Mouse (Mus musculus): ENCODE measurements around the gene Prtn3. TPM values are rescaled to one million over a fixed set of nuclear protein-coding genes. Genes with fewer than 3 reads are reported as not detected.

Gene Prtn3
- polyA plus RNA-seq, 1 experiment from 2014 or later = 3.7 TPM

DNA sequence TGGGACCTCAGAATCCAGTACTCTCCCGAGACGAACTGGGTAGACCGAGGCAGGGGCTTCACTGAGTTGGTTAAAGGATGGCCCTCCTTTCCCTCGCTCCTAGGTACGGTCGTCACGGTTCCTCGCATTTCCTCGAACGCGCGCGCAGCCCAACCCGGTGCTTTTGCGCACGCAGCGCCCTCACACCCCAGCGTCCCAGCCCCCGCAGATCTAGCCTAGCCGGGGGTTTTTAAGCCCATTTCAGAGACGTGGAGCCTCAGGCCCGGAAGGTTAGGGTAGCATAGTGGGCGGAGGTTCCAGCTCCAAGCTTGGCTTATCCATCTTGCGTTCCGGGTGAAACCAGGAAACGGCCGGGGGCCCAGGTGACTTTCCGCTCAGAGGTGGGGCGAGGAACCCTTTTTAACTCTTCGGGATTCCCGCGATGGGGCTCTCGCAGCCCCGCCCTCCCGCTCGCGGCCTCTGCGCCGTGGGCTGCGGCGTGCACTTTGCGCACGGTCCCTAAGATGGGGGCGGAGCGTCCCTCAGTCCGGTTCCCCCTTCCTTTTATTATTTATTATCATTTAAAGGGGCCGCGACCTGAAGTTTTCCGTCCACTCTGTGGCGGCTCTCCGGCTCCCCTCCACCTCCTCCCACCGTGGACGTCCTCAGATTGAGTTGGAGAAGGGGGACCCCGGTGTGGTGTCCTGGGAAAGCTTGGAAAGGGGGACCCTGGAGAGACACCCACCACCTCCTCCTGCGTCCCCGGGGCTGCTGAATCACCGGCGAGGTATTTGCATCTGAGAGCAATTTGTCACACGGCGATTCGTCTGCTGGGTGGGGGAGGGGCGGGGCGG, 52.4 kb downstream of the Prtn3 start, which contains the start of gene Arid3a:
Arid3a (plus strand) TSS at position 553 of the 833 bp plus-strand sequence.
- peak within 1 kb of the TSS; percentile 97 for H3K9ac ChIP-seq
- peaks cover 12% of the 10 kb centered on the region for H3K36me3 ChIP-seq
- peaks cover 18% of the 10 kb centered on the region for H3K27me3 ChIP-seq (replicated peaks)
- H3K9me3 ChIP-seq = no peaks in the 10 kb centered on the region
- peak within 1 kb of the TSS; percentile 92 for H3K4me2 ChIP-seq (replicated peaks)
- H3K27ac ChIP-seq = peak within 1 kb of the TSS; percentile 96
- peak within 1 kb of the TSS; percentile 98 for H3K4me3 ChIP-seq (replicated peaks)
- H3K4me1 ChIP-seq (replicated peaks) = peaks cover 40% of the 10 kb centered on the region
- under 1% methylated on average over 63 of the region's 63 CpGs for WGBS
- peak; percentile 86 for ATAC-seq

DNA sequence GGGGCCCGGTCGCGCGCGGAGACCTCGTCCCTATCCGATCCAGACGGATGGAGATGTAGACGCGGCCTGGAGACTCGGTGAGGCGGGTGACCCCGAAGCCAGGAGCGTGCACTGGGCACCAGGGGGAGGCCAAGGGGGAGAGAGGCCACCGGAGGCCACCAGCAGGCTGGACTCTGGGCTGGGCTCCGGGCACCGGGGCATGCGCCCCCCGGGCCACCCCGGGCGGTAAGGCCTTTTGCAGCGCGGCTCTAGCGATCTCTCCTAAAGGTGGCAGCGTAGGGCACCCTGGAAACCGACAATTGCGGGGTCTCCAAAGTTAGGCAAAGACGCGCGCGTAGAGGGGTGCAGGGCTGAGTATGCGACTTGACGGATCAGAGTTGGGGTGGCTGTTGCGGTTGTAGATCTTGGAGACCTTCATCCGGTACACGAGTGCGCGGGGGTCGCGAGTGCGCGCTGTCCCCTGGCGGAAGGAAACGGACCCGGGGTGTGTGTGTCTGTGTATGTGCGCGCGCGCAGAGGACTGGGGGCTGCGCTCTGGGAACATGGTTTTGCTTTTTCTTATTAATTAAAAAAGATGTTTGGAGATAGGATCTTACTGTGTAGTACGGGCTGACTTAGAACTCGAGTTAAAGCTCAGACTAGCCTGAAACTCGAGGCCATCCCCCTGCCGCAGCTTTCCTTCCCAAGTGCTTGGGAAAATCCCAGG, 53.2 kb downstream of the Prtn3 start:
- Histone ChIP-seq H3K9me3 (no peaks in the 10 kb centered on the region), H3K9ac (peak overlapping the region; percentile 97), H3K4me3 (replicated peaks) (peak overlapping the region; percentile 98), H3K27me3 (replicated peaks) (peaks cover 10% of the 10 kb centered on the region), H3K4me1 (replicated peaks) (peaks cover 46% of the 10 kb centered on the region), H3K36me3 (peaks cover 20% of the 10 kb centered on the region), H3K27ac (peak overlapping the region; percentile 96), H3K4me2 (replicated peaks) (peak overlapping the region; percentile 92)
- under 1% methylated on average over 54 of the region's 54 CpGs for WGBS
- peak; percentile 36 for ATAC-seq

DNA sequence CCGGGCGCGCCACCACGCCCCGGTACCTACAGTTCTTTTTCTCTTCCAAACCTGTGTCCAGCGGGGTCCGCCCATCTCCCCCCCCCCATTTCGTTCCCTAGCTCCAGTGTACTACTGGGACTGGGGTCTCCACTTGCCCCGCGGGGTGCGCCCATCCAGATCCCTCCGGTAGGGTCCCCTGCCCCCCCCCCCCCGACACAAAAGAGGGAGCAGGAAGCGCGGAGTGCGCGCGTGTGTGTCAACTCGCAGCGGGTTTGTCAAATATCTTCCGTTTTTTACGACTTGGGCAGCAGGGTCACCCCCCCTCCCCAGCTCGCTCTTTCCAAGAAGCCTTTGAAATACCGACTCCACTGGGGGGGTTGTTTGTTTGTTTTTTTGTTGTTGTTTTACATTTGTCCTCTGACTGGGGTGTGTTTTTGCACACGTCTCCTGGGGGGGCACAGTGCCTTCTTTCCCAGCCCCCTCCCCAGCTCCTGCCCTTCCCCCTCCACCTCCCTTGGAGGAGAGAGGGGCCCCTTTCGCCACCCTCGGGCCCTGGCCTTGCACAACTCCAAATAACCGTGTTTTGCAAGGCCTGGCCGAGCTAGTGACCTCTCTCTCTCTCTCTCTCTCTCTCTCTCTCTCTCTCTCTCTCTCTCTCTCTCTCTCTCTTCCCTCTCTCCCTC, 53.9 kb downstream of the Prtn3 start:
- Histone ChIP-seq H3K4me3 (replicated peaks) (peak overlapping the region; percentile 98), H3K27ac (peak overlapping the region; percentile 96), H3K27me3 (replicated peaks) (peaks cover 3% of the 10 kb centered on the region; the same call in 1 of the 2 replicates), H3K9ac (peak overlapping the region; percentile 97), H3K4me2 (replicated peaks) (peak overlapping the region; percentile 92), H3K4me1 (replicated peaks) (peaks cover 53% of the 10 kb centered on the region), H3K9me3 (no peaks in the 10 kb centered on the region), H3K36me3 (peaks cover 21% of the 10 kb centered on the region)
- WGBS = 1% methylated on average over 29 of the region's 29 CpGs
- ATAC-seq = peak; percentile 2; the same call in 1 of the 2 replicates

DNA sequence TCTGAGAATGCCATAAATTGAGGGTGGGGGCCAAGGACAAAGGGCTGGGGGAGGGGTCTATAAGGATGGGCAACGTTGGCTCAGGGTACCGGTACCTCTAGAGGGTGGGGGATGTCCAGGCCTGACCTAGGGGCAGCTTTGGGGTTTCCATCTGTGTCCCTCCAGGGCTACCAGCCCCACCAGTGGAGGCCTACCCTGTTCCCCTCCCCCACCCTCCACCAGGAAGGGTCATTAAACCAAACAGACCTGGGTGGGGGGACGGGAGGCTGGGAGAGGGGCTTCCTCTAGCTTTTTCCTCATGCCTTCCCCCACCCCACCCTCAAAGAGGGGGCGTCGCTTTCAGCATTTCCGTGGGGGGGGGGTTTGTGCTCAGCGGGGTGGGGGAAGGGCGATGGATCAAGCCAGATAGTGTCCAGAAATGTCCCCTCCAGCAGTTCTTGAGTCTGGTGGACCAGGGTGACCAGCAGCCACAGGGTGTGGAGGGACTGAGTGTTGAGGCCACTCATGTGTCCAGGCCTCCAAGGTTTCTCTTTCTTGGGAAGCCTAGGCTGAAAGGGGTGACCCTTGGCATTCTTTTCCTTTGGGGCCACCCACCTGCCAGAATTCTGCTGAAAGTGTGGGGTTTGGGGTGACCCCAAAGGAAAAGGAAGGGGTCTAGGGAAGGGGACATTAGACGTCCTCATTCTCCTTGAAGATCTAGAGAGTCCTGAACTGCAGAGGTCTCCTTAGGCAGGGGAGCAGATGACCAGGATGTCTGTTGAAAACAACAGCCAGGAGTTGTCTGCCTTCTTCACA, 54.8 kb downstream of the Prtn3 start:
- Histone ChIP-seq H3K4me1 (replicated peaks) (peaks cover 62% of the 10 kb centered on the region), H3K27ac (peak overlapping the region; percentile 66), H3K36me3 (peaks cover 21% of the 10 kb centered on the region), H3K9ac (peak overlapping the region; percentile 36), H3K27me3 (replicated peaks) (no peaks in the 10 kb centered on the region), H3K4me2 (replicated peaks) (peak overlapping the region; percentile 92), H3K9me3 (no peaks in the 10 kb centered on the region), H3K4me3 (replicated peaks) (peak overlapping the region; percentile 98)
- WGBS = 14% methylated on average over 9 of the region's 9 CpGs
- no peak for ATAC-seq

DNA sequence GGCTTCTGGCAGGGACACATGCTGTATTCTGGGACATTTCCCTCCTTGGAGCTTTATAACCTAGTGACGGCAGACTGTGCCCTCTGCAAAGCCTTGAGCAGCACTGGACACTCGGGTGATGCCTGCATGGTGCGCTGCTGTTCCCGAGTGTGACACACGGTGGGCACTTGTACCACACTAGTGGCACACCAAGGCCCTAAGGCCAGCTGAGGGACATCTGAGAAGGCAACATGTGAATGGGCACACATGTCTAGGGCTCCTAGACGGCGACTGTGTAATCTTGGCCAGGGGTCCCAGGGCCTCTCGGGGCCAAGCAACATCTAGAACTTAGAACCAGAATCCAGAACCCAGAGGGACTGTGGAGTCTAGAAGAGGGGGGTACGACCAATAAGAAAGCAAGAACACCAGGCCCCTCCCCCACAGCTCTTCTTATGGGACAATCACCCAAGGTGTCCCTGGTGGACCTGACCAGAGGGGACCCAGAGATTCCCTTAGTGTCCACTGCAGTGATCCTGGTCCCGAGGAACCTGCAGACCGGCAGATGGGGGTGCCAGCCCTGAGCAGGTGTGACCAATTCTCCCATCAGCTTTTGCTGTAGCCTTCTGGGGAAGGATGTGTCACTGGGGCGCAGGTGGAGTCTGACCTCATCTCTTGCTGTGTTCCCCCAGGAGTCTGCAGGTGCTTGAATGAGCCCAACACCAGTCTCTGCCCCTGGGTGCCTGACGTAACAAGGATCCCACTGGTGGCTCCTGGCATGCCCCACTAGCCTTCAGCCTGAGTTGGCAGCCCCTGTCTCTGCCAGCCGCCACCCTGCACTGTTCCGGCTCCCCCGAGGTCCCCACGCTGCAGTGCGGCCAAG, 55.9 kb downstream of the Prtn3 start:
- no peak overlapping the region for H3K27ac ChIP-seq
- peaks cover 66% of the 10 kb centered on the region for H3K4me1 ChIP-seq (replicated peaks)
- no peak overlapping the region for H3K9ac ChIP-seq
- 84% methylated on average over 18 of the region's 18 CpGs for WGBS
- no peak for ATAC-seq
- H3K27me3 ChIP-seq (replicated peaks) = no peaks in the 10 kb centered on the region
- H3K4me3 ChIP-seq (replicated peaks) = 0 out of 2 replicates have a peak overlapping the region, but pooled peaks have one; percentile 2
- peak overlapping the region; percentile 92 for H3K4me2 ChIP-seq (replicated peaks)
- H3K9me3 ChIP-seq = no peaks in the 10 kb centered on the region
- peaks cover 22% of the 10 kb centered on the region for H3K36me3 ChIP-seq

DNA sequence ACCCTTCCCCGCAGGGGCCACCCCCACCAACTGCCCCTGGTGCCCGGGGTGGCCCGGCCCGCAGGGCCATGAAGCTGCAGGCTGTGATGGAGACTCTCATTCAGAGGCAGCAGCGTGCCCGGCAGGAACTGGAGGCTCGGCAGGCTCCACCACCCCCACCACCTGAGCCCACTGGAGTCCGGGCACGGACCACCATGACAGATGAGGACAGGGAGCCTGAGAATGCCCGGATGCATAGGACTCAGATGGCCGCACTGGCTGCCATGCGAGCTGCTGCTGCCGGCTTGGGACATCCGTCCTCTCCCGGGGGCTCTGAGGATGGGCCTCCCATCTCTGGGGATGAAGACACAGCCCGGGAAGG, 56.5 kb downstream of the Prtn3 start:
- H3K9me3 ChIP-seq = no peaks in the 10 kb centered on the region
- no peak overlapping the region for H3K4me3 ChIP-seq (replicated peaks)
- peaks cover 26% of the 10 kb centered on the region for H3K36me3 ChIP-seq
- H3K9ac ChIP-seq = no peak overlapping the region
- H3K27ac ChIP-seq = no peak overlapping the region
- H3K4me2 ChIP-seq (replicated peaks) = no peak overlapping the region
- 89% methylated on average over 16 of the region's 16 CpGs for WGBS
- no peaks in the 10 kb centered on the region for H3K27me3 ChIP-seq (replicated peaks)
- H3K4me1 ChIP-seq (replicated peaks) = peaks cover 68% of the 10 kb centered on the region
- ATAC-seq = no peak

DNA sequence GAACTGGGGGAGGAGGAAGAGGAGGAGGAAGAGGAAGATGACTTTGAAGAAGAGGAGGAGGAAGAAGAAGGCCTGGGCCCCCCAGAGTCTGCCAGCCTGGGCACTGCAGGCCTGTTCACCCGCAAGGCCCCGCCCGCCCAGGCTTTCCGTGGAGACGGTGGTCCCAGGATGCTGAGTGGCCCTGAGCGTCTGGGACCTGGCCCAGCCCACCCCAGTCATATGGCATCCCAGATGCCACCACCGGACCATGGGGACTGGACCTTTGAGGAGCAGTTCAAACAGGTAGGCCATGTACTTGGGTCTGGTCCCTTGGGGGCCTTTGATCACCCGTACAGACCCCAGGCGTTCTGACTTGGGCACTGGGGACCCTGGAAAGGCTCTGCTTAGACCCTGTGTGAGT, 57.5 kb downstream of the Prtn3 start:
- no peak for ATAC-seq
- Histone ChIP-seq H3K27me3 (replicated peaks) (no peaks in the 10 kb centered on the region), H3K9ac (peak overlapping the region; percentile 5; the same call in 1 of the 2 replicates), H3K4me2 (replicated peaks) (no peak overlapping the region), H3K9me3 (no peaks in the 10 kb centered on the region), H3K27ac (no peak overlapping the region), H3K36me3 (peaks cover 28% of the 10 kb centered on the region), H3K4me3 (replicated peaks) (no peak overlapping the region), H3K4me1 (replicated peaks) (peaks cover 70% of the 10 kb centered on the region)
- WGBS = 86% methylated on average over 9 of the region's 9 CpGs

DNA sequence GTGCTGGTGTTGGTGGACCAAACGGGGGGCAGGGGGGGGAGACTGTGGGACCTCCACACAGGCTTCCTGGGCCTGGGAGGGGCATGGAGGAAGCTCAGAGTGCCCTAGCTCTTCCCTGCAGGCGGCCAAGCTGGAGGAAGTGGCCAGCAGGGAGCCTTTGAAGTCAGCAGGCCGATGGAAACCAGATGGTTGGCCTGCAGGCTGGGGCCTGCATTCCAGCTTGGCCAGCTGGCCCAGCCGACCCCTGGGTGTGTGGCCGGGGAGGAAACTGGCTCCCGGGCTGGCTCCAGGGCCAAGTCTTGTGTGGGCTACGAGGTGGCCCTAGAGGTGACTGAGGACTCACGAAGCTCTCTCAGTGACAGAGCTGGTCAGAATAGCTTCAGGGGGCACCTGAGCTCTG, 58.5 kb downstream of the Prtn3 start:
- Histone ChIP-seq H3K27ac (peak overlapping the region; percentile 67), H3K9ac (peak overlapping the region; percentile 18; the same call in 1 of the 2 replicates), H3K27me3 (replicated peaks) (no peaks in the 10 kb centered on the region), H3K4me3 (replicated peaks) (no peak overlapping the region), H3K9me3 (no peaks in the 10 kb centered on the region), H3K36me3 (peaks cover 29% of the 10 kb centered on the region), H3K4me2 (replicated peaks) (0 out of 2 replicates have a peak overlapping the region, but pooled peaks have one; percentile 24), H3K4me1 (replicated peaks) (peaks cover 78% of the 10 kb centered on the region)
- WGBS = 22% methylated on average over 8 of the region's 8 CpGs
- no peak for ATAC-seq

Other genes starting within 250 kb of the Prtn3 start
- 7.6 and 8.2 TPM in 2 replicates for gene Shc2, start 236.6 kb upstream of the Prtn3 start, polyA plus RNA-seq (2015; fragmentation: Nextera tagmentation; extraction: Ambion mirVana)
- not detected in 2 replicates for gene Odf3l2, start 228.7 kb upstream of the Prtn3 start, polyA plus RNA-seq (2015; fragmentation: Nextera tagmentation; extraction: Ambion mirVana)
- 23.6 and 28.6 TPM in 2 replicates for gene Madcam1, start 209.9 kb upstream of the Prtn3 start, polyA plus RNA-seq (2015; fragmentation: Nextera tagmentation; extraction: Ambion mirVana)
- 62.8 and 63.0 TPM in 2 replicates for gene Tpgs1, start 205.1 kb upstream of the Prtn3 start, polyA plus RNA-seq (2015; fragmentation: Nextera tagmentation; extraction: Ambion mirVana)
- 137 and 144 TPM in 2 replicates for gene Cdc34, start 192.3 kb upstream of the Prtn3 start, polyA plus RNA-seq (2015; fragmentation: Nextera tagmentation; extraction: Ambion mirVana)
- 0.52 and 0.76 TPM in 2 replicates for gene Gzmm, start 185.5 kb upstream of the Prtn3 start, polyA plus RNA-seq (2015; fragmentation: Nextera tagmentation; extraction: Ambion mirVana)
- gene Bsg, start 170.0 kb upstream of the Prtn3 start, polyA plus RNA-seq (2015; fragmentation: Nextera tagmentation; extraction: Ambion mirVana) = 1,119 and 1,131 TPM in 2 replicates
- gene Hcn2, start 157.8 kb upstream of the Prtn3 start, polyA plus RNA-seq (2015; fragmentation: Nextera tagmentation; extraction: Ambion mirVana) = 0.18 and 0.23 TPM in 2 replicates
- gene Polrmt, start 127.9 kb upstream of the Prtn3 start, polyA plus RNA-seq (2015; fragmentation: Nextera tagmentation; extraction: Ambion mirVana) = 37.8 and 45.5 TPM in 2 replicates
- gene Fgf22, start 119.4 kb upstream of the Prtn3 start, polyA plus RNA-seq (2015; fragmentation: Nextera tagmentation; extraction: Ambion mirVana) = 0.09 and 0.28 TPM in 2 replicates
- gene Rnf126, start 107.5 kb upstream of the Prtn3 start, polyA plus RNA-seq (2015; fragmentation: Nextera tagmentation; extraction: Ambion mirVana) = 89.8 and 91.6 TPM in 2 replicates
- 14.0 and 16.1 TPM in 2 replicates for gene Fstl3, start 97.2 kb upstream of the Prtn3 start, polyA plus RNA-seq (2015; fragmentation: Nextera tagmentation; extraction: Ambion mirVana)
- 0.09 TPM in 1 of 2 replicates, not detected in the other for gene Prss57, start 83.5 kb upstream of the Prtn3 start, polyA plus RNA-seq (2015; fragmentation: Nextera tagmentation; extraction: Ambion mirVana)
- gene Palm, start 80.9 kb upstream of the Prtn3 start, polyA plus RNA-seq (2015; fragmentation: Nextera tagmentation; extraction: Ambion mirVana) = 48.1 and 48.5 TPM in 2 replicates
- gene Misp, start 53.5 kb upstream of the Prtn3 start, polyA plus RNA-seq (2015; fragmentation: Nextera tagmentation; extraction: Ambion mirVana) = 141 and 154 TPM in 2 replicates
- 307 and 314 TPM in 2 replicates for gene Ptbp1, start 20.0 kb upstream of the Prtn3 start, polyA plus RNA-seq (2015; fragmentation: Nextera tagmentation; extraction: Ambion mirVana)
- gene Plppr3, start 158 bp downstream of the Prtn3 start, polyA plus RNA-seq (2015; fragmentation: Nextera tagmentation; extraction: Ambion mirVana) = 31.3 and 32.7 TPM in 2 replicates
- gene Elane, start 11.8 kb downstream of the Prtn3 start, polyA plus RNA-seq (2015; fragmentation: Nextera tagmentation; extraction: Ambion mirVana) = 1.1 and 2.6 TPM in 2 replicates
- not detected in 2 replicates for gene Cfd, start 16.4 kb downstream of the Prtn3 start, polyA plus RNA-seq (2015; fragmentation: Nextera tagmentation; extraction: Ambion mirVana)
- 37.3 and 39.8 TPM in 2 replicates for gene Med16, start 34.4 kb downstream of the Prtn3 start, polyA plus RNA-seq (2015; fragmentation: Nextera tagmentation; extraction: Ambion mirVana)
- 17.7 TPM in 1 of 2 replicates, not detected in the other for gene Gm26602, start 36.4 kb downstream of the Prtn3 start, polyA plus RNA-seq (2015; fragmentation: Nextera tagmentation; extraction: Ambion mirVana)
- 0.52 and 1.1 TPM in 2 replicates for gene Kiss1r, start 42.5 kb downstream of the Prtn3 start, polyA plus RNA-seq (2015; fragmentation: Nextera tagmentation; extraction: Ambion mirVana)
- 108 and 116 TPM in 2 replicates for gene R3hdm4, start 46.7 kb downstream of the Prtn3 start, polyA plus RNA-seq (2015; fragmentation: Nextera tagmentation; extraction: Ambion mirVana)
- gene Arid3a, start 52.6 kb downstream of the Prtn3 start, polyA plus RNA-seq (2015; fragmentation: Nextera tagmentation; extraction: Ambion mirVana) = 18.7 and 19.0 TPM in 2 replicates
- 90.3 and 94.8 TPM in 2 replicates for gene Wdr18, start 85.7 kb downstream of the Prtn3 start, polyA plus RNA-seq (2015; fragmentation: Nextera tagmentation; extraction: Ambion mirVana)
- 0.11 TPM in 2 replicates for gene Grin3b, start 96.2 kb downstream of the Prtn3 start, polyA plus RNA-seq (2015; fragmentation: Nextera tagmentation; extraction: Ambion mirVana)
- 18.1 and 19.6 TPM in 2 replicates for gene Tmem259, start 109.9 kb downstream of the Prtn3 start, polyA plus RNA-seq (2015; fragmentation: Nextera tagmentation; extraction: Ambion mirVana)
- 239 and 242 TPM in 2 replicates for gene Cnn2, start 114.1 kb downstream of the Prtn3 start, polyA plus RNA-seq (2015; fragmentation: Nextera tagmentation; extraction: Ambion mirVana)
- gene Abca7, start 122.0 kb downstream of the Prtn3 start, polyA plus RNA-seq (2015; fragmentation: Nextera tagmentation; extraction: Ambion mirVana) = 3.0 and 3.7 TPM in 2 replicates
- gene Arhgap45, start 142.2 kb downstream of the Prtn3 start, polyA plus RNA-seq (2015; fragmentation: Nextera tagmentation; extraction: Ambion mirVana) = 6.3 and 6.5 TPM in 2 replicates
- gene Polr2e, start 165.3 kb downstream of the Prtn3 start, polyA plus RNA-seq (2015; fragmentation: Nextera tagmentation; extraction: Ambion mirVana) = 206 and 218 TPM in 2 replicates
- gene Gpx4, start 172.7 kb downstream of the Prtn3 start, polyA plus RNA-seq (2015; fragmentation: Nextera tagmentation; extraction: Ambion mirVana) = 712 and 771 TPM in 2 replicates
- gene Sbno2, start 231.1 kb downstream of the Prtn3 start, polyA plus RNA-seq (2015; fragmentation: Nextera tagmentation; extraction: Ambion mirVana) = 12.8 and 14.0 TPM in 2 replicates
- 14.4 and 21.2 TPM in 2 replicates for gene Stk11, start 241.3 kb downstream of the Prtn3 start, polyA plus RNA-seq (2015; fragmentation: Nextera tagmentation; extraction: Ambion mirVana)

Measured in intestine, embryonic 15.5 days (tissue).